Mouse (Mus musculus): ENCODE data around the gene Hunk.

DNA sequence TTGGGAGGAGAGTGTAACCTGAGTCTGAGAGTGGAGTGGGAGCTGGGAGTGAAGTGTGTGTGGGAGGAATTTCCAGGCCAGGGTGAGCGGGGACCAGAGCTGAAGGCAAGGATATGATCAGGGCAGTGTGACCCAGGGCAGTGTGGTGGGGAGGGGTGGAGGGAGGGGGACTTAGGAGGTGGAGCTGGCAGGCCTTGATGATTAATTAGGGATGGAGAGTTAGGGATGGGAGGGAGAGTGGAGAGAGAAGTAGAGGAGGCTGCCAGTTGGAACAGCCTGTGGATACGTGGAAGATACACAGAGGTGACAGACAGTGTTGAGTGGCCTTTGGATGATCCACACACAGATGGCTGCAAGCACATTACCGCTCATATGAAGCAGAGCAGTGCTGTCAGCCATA lies 38.1 kb downstream of the Hunk start:
- TF ChIP-seq POLR2A (IDR thresholded peaks at IDR 0.05; ENCODE audit: borderline replicate concordance, control insufficient read depth, low read depth, low read length) (no peak), CTCF (IDR thresholded peaks at IDR 0.05; ENCODE audit: control insufficient read depth, insufficient read depth, low read length) (no peak)

Data from bone marrow, adult 2 months (tissue).